Mouse (Mus musculus): ENCODE results near the gene Elk4. TPM values are rescaled to one million over a fixed set of nuclear protein-coding genes. Genes with fewer than 3 reads are reported as not detected.

The Elk4 gene
- polyA plus RNA-seq, 1 experiment from 2014 or later = 15.2 TPM

GRCm38 (mm10) chr1:131970661-131971520 is 36.5 kb upstream of the Elk4 start:
- no peaks in the 10 kb centered on the region for H3K36me3 ChIP-seq
- H3K4me3 ChIP-seq (replicated peaks) = no peak overlapping the region
- H3K27me3 ChIP-seq (replicated peaks) = no peaks in the 10 kb centered on the region
- no peaks in the 10 kb centered on the region for H3K9me3 ChIP-seq
- H3K4me1 ChIP-seq (replicated peaks) = peaks cover 25% of the 10 kb centered on the region
- H3K27ac ChIP-seq = 0 out of 2 replicates have a peak overlapping the region, but pooled peaks have one; percentile 13
- H3K9ac ChIP-seq = peak overlapping the region; percentile 17; the same call in 1 of the 2 replicates
- ATAC-seq = no peak
- H3K4me2 ChIP-seq (replicated peaks) = 0 out of 2 replicates have a peak overlapping the region, but pooled peaks have one; percentile 17
- 25% methylated on average over 16 of the region's 16 CpGs for WGBS

DNA sequence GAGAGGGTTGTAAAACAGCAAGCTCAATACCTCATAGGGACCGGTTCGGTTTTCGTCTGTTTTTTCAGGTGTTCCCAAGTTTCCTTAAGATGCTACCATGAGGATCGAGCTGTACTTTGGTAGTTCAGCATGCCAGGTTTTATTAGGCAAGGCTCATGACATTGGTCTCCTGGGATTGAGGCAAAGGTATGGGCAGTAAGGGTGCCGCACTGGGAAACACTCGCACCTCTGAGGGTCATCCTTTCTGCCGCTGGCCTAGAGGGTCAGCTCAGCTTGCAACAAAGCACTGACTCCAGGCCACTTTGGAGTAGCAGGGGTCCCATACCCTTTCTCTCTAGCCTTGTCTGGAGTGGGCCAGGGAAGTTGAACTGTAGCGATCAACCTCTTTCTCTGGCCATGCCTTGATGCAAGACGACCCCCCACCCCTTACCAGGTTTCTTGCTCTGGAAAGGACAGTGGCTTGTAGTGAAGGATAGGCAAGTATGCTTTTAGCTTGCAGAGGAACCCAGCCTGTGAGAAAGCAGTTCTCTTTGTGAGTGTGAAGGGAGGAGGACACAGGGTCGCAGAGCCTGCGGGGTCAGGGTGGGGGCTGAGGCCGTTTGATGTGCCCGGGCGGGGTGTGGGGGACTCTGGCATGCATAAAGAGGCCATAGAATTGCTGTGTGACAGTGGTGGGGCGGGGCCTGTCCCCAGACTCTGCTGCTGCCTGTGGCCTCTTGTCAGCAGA is 35.5 kb upstream of the Elk4 start:
- no peaks in the 10 kb centered on the region for H3K27me3 ChIP-seq (replicated peaks)
- no peak overlapping the region for H3K9ac ChIP-seq
- no peak overlapping the region for H3K27ac ChIP-seq
- WGBS = 38% methylated on average over 15 of the region's 15 CpGs
- H3K4me1 ChIP-seq (replicated peaks) = peaks cover 25% of the 10 kb centered on the region
- ATAC-seq = peak; percentile 64
- H3K36me3 ChIP-seq = no peaks in the 10 kb centered on the region
- H3K9me3 ChIP-seq = no peaks in the 10 kb centered on the region
- no peak overlapping the region for H3K4me2 ChIP-seq (replicated peaks)
- H3K4me3 ChIP-seq (replicated peaks) = no peak overlapping the region

- 42% methylated on average over 13 of the region's 13 CpGs for WGBS
- Histone ChIP-seq H3K9me3 (no peaks in the 10 kb centered on the region), H3K4me3 (replicated peaks) (no peak overlapping the region), H3K4me2 (replicated peaks) (0 out of 2 replicates have a peak overlapping the region, but pooled peaks have one; percentile 26), H3K27me3 (replicated peaks) (no peaks in the 10 kb centered on the region), H3K36me3 (no peaks in the 10 kb centered on the region), H3K27ac (no peak overlapping the region), H3K4me1 (replicated peaks) (peaks cover 25% of the 10 kb centered on the region), H3K9ac (no peak overlapping the region)
- peak; percentile 18 for ATAC-seq
These were observed 34.7 kb upstream of the Elk4 start for GRCm38 (mm10) chr1:131972498-131973334.

DNA sequence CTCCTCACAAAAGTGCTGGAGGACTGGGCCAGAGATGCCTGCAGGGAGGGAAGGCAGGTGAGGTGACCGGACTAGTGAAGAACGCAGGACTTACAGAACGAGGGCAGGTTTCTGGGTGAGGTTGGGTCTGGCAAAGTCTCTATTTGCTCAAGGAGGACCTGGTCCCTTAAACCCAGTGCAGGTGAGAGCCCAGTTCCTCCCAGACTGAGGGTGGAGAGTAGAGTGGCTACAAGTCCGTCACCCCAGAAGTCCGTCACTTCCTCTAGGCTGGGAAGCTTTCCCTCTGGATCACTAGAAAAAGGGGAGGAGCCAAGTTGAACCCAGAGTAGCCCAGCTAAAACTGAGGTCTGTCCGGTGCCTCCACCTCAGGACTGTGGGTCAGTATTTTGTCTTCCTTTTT is 33.4 kb upstream of the Elk4 start:
- H3K27me3 ChIP-seq (replicated peaks) = no peaks in the 10 kb centered on the region
- peak; percentile 60 for ATAC-seq
- no peak overlapping the region for H3K4me2 ChIP-seq (replicated peaks)
- no peak overlapping the region for H3K27ac ChIP-seq
- H3K4me3 ChIP-seq (replicated peaks) = no peak overlapping the region
- H3K36me3 ChIP-seq = no peaks in the 10 kb centered on the region
- 57% methylated on average over 6 of the region's 6 CpGs for WGBS
- no peak overlapping the region for H3K9ac ChIP-seq
- H3K9me3 ChIP-seq = no peaks in the 10 kb centered on the region
- peaks cover 25% of the 10 kb centered on the region for H3K4me1 ChIP-seq (replicated peaks)

DNA sequence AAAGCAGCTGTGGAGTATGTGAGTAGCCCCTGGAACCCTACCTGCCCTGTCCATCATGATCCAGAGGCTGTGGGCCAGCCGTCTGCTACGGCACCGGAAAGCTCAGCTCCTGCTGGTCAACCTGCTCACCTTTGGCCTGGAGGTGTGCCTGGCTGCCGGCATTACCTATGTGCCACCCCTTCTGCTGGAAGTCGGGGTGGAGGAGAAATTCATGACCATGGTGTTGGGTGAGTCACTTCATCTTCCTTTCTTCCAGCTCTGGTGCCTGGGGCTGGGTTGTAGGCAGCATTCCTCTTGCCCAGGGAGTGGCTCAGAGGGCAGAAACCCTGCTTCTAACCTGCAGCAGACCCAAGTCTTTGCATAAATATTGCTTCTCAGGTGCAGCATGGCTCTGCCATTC is 30.5 kb upstream of the Elk4 start:
- no peak overlapping the region for H3K27ac ChIP-seq
- H3K36me3 ChIP-seq = no peaks in the 10 kb centered on the region
- H3K27me3 ChIP-seq (replicated peaks) = no peaks in the 10 kb centered on the region
- peaks cover 13% of the 10 kb centered on the region for H3K4me1 ChIP-seq (replicated peaks)
- no peaks in the 10 kb centered on the region for H3K9me3 ChIP-seq
- H3K4me3 ChIP-seq (replicated peaks) = no peak overlapping the region
- H3K4me2 ChIP-seq (replicated peaks) = no peak overlapping the region
- 87% methylated on average over 5 of the region's 5 CpGs for WGBS
- H3K9ac ChIP-seq = no peak overlapping the region
- no peak for ATAC-seq

DNA sequence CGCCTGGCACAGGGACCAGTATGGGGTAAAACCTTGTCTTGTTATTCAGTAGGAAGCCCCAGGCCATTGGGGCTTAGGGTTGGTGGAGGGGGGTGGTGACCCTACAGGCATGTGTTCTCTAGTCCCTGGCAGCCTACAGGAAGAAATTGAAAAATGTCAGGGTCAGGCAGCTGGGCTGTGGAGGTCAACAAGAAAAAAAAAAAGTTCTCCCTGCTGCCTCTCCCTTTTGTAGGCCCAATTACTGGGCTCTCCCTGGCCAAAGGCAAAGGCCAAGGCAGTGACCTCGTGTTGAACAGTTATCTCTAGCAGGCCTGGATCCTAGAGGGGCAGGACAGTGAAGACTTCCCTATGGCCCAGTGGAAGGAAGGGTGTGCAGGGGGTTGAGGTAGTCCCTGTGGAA is 26.9 kb upstream of the Elk4 start:
- H3K27me3 ChIP-seq (replicated peaks) = no peaks in the 10 kb centered on the region
- no peaks in the 10 kb centered on the region for H3K9me3 ChIP-seq
- WGBS = 41% methylated on average over 2 of the region's 2 CpGs
- no peak overlapping the region for H3K27ac ChIP-seq
- H3K4me2 ChIP-seq (replicated peaks) = no peak overlapping the region
- no peaks in the 10 kb centered on the region for H3K4me1 ChIP-seq (replicated peaks)
- ATAC-seq = no peak
- H3K9ac ChIP-seq = no peak overlapping the region
- no peak overlapping the region for H3K4me3 ChIP-seq (replicated peaks)
- H3K36me3 ChIP-seq = no peaks in the 10 kb centered on the region

- Histone ChIP-seq H3K4me3 (replicated peaks) (no peak overlapping the region), H3K36me3 (no peaks in the 10 kb centered on the region), H3K27ac (no peak overlapping the region), H3K4me1 (replicated peaks) (no peaks in the 10 kb centered on the region), H3K4me2 (replicated peaks) (no peak overlapping the region), H3K27me3 (replicated peaks) (no peaks in the 10 kb centered on the region), H3K9me3 (no peaks in the 10 kb centered on the region), H3K9ac (no peak overlapping the region)
- 53% methylated on average over 12 of the region's 12 CpGs for WGBS
- peak; percentile 78 for ATAC-seq
These were observed 25.9 kb upstream of the Elk4 start for GRCm38 (mm10) chr1:131981378-131982013.

GRCm38 (mm10) chr1:131982907-131983306 is 24.5 kb upstream of the Elk4 start:
- 7% methylated on average over 5 of the region's 5 CpGs for WGBS

GRCm38 (mm10) chr1:131983806-131984205 is 23.6 kb upstream of the Elk4 start:
- Histone ChIP-seq H3K4me2 (replicated peaks) (no peak overlapping the region), H3K9me3 (no peaks in the 10 kb centered on the region), H3K27ac (no peak overlapping the region), H3K27me3 (replicated peaks) (no peaks in the 10 kb centered on the region), H3K4me3 (replicated peaks) (no peak overlapping the region), H3K36me3 (no peaks in the 10 kb centered on the region), H3K4me1 (replicated peaks) (no peaks in the 10 kb centered on the region), H3K9ac (no peak overlapping the region)
- no peak for ATAC-seq
- WGBS = 83% methylated on average over 2 of the region's 2 CpGs

More at GRCm38 (mm10) chr1:131982907-131983306, 24.5 kb upstream of the Elk4 start:
- H3K9me3 ChIP-seq = no peaks in the 10 kb centered on the region
- no peak overlapping the region for H3K4me2 ChIP-seq (replicated peaks)
- no peaks in the 10 kb centered on the region for H3K4me1 ChIP-seq (replicated peaks)
- H3K27me3 ChIP-seq (replicated peaks) = no peaks in the 10 kb centered on the region
- no peak overlapping the region for H3K9ac ChIP-seq
- ATAC-seq = peak; percentile 42
- no peak overlapping the region for H3K4me3 ChIP-seq (replicated peaks)
- no peak overlapping the region for H3K27ac ChIP-seq
- no peaks in the 10 kb centered on the region for H3K36me3 ChIP-seq

GRCm38 (mm10) chr1:131987432-131987831 is 20.0 kb upstream of the Elk4 start:
- ATAC-seq = no peak
- Histone ChIP-seq H3K4me2 (replicated peaks) (no peak overlapping the region), H3K9me3 (no peaks in the 10 kb centered on the region), H3K27ac (no peak overlapping the region), H3K27me3 (replicated peaks) (no peaks in the 10 kb centered on the region), H3K9ac (no peak overlapping the region), H3K4me1 (replicated peaks) (no peaks in the 10 kb centered on the region), H3K4me3 (replicated peaks) (no peak overlapping the region), H3K36me3 (no peaks in the 10 kb centered on the region)
- WGBS = 69% methylated on average over 15 of the region's 15 CpGs

GRCm38 (mm10) chr1:131989476-131989875 is 17.9 kb upstream of the Elk4 start:
- 79% methylated on average over 4 of the region's 4 CpGs for WGBS
- Histone ChIP-seq H3K4me1 (replicated peaks) (no peaks in the 10 kb centered on the region), H3K9ac (no peak overlapping the region), H3K27ac (no peak overlapping the region), H3K9me3 (no peaks in the 10 kb centered on the region), H3K4me2 (replicated peaks) (no peak overlapping the region), H3K4me3 (replicated peaks) (no peak overlapping the region), H3K36me3 (no peaks in the 10 kb centered on the region), H3K27me3 (replicated peaks) (no peaks in the 10 kb centered on the region)
- ATAC-seq = no peak

Data from intestine, embryonic 15.5 days (tissue).